Mouse (Mus musculus) heart, embryonic 11.5 days (tissue): Measurements from ENCODE around the gene Zfp385b. TPM values are rescaled to one million over a fixed set of nuclear protein-coding genes. Genes with fewer than 3 reads are reported as not detected.

Source experiments
- ATAC-seq: fragments of 200-750 bp; cut with Nextera tagmentation; replicated peaks from 2 replicates; pipeline ENCODE4 v1.8.0; 2017; ENCODE audit warnings: moderate library complexity; ENCODE audit not compliant: insufficient number of reproducible peaks, low FRiP score, low TSS enrichment
- H3K27ac ChIP-seq: fragments of 300-500 bp; sonication (generic); 2 replicates; pipeline ENCODE4 v1.5.1; 2014; ENCODE audit warnings: mild to moderate bottlenecking, low read depth, low read length
- H3K27me3 ChIP-seq: fragments of 300-500 bp; sonication (generic); 2 replicates; pipeline ENCODE4 v1.6.1; 2014; ENCODE audit warnings: mild to moderate bottlenecking, low read length, mixed read lengths; ENCODE audit not compliant: control insufficient read depth, insufficient read depth
- H3K36me3 ChIP-seq: fragments of 300-500 bp; sonication (generic); 2 replicates; pipeline ENCODE4 v1.6.1; 2014; ENCODE audit warnings: mild to moderate bottlenecking, low read length, moderate library complexity, mixed read lengths; ENCODE audit not compliant: control insufficient read depth, insufficient read depth
- H3K4me1 ChIP-seq: fragments of 300-500 bp; sonication (generic); 2 replicates; pipeline ENCODE4 v1.6.1; 2014; ENCODE audit warnings: low read length; ENCODE audit not compliant: control insufficient read depth, insufficient read depth
- H3K4me2 ChIP-seq: fragments of 300-500 bp; sonication (generic); 2 replicates; pipeline ENCODE4 v1.6.1; 2014; ENCODE audit warnings: mild to moderate bottlenecking, moderate library complexity
- H3K4me3 ChIP-seq: fragments of 300-500 bp; sonication (generic); 2 replicates; pipeline ENCODE4 v1.5.1; 2014; ENCODE audit warnings: low read depth, low read length
- H3K9ac ChIP-seq: fragments of 300-500 bp; sonication (generic); 2 replicates; pipeline ENCODE4 v1.6.1; 2014; ENCODE audit warnings: mild to moderate bottlenecking, low read depth, low read length, moderate library complexity
- H3K9me3 ChIP-seq: fragments of 300-500 bp; sonication (generic); replicated peaks from 2 replicates; pipeline ENCODE4 v1.6.1; 2016; ENCODE audit warnings: low read length; ENCODE audit not compliant: control insufficient read depth
- WGBS: fragments of 180-500 bp; shearing (Covaris S2); extraction: QIAGEN DNeasy Blood & Tissue Kit; methylation state at CpG from one replicate; pipeline ENCODE4 v1.1.7; 2014; ENCODE audit not compliant: insufficient replicate concordance; 5-methylcytosine and 5-hydroxymethylcytosine counted together
- polyA plus RNA-seq: library from polyadenylated mRNA; unstranded; fragments of >200 nt; fragmentation: Nextera tagmentation; extraction: Ambion mirVana; gene quantifications from 2 replicates; pipeline ENCODE4 v1.2.1, GENCODE M21; 2014

Zfp385b gene
- polyA plus RNA-seq, 1 experiment from 2014 or later: 3.8 TPM

DNA sequence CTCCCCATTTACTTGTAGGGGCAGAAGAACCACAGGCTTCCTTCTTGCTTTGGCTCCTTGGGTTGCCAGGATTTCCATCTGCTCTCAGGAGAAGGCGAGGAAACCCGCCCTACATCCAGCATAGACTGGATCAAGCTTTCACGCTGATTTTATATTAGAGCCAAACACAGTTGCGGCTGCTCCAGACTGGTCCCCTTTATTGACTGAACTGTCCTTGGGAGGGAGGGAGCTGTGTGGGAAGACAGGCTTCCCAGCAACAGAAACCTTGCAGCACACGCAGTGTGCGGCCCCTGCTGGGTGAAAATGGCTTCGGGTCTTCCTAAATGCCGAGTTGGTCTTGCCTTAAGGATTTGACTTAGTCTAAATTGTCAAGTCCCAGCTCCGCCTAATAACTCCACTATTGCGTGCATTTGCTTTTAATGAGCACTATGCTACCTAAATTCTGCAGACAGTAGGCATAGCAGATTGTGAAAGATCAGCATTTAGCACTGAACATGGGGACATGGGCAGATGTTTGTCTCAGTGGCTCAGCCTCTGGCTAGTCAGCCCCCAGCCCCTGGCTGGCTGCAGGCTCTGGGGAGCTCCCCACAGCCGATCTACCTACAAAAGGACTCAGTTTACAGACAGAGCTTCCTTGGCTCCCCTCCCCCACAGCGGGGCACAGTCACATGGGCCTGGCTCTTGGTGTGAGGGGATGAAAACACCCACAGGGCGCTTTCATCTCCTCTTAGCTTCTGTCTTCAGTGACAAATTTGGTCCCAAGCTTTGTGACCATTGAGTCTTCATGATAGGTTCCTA, 417.8 kb downstream of the Zfp385b start:
- no peaks in the 10 kb centered on the region for H3K36me3 ChIP-seq
- H3K9me3 ChIP-seq: no peaks in the 10 kb centered on the region
- no peak overlapping the region for H3K27ac ChIP-seq
- H3K4me3 ChIP-seq: peak overlapping the region; percentile 35
- ATAC-seq: no peak
- peaks cover 2% of the 10 kb centered on the region; the same call in 1 of the 2 replicates for H3K27me3 ChIP-seq
- H3K4me1 ChIP-seq: peaks cover 4% of the 10 kb centered on the region; the same call in 1 of the 2 replicates
- WGBS: 4% methylated on average over 13 of the region's 13 CpGs
- peak overlapping the region; percentile 79 for H3K4me2 ChIP-seq
- H3K9ac ChIP-seq: peak overlapping the region; percentile 63; the same call in 1 of the 2 replicates

DNA sequence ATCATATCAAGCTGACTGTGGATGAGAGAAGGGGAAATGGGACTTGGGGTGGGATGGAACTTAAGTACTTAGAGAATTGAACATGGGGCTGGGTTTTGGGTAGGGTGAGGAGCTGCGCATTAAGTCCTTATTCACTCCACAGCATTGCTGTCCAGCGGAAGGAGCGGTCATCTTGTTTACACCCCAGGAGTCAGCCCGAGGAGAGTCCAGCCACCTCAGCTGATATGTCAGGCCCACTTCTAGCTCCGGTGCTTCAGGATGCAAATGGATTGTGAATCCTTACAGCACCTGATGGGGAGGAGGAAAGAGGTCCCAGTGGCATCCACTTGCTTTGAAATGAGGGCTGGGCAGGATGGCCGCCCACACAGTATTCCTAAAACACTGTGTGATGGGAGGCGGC, 425.6 kb downstream of the Zfp385b start:
- Histone ChIP-seq H3K27ac (no peak overlapping the region), H3K4me2 (no peak overlapping the region), H3K36me3 (no peaks in the 10 kb centered on the region), H3K27me3 (no peaks in the 10 kb centered on the region), H3K9me3 (no peaks in the 10 kb centered on the region), H3K9ac (no peak overlapping the region), H3K4me3 (no peak overlapping the region), H3K4me1 (no peaks in the 10 kb centered on the region)
- 86% methylated on average over 7 of the region's 7 CpGs for WGBS
- ATAC-seq: no peak

DNA sequence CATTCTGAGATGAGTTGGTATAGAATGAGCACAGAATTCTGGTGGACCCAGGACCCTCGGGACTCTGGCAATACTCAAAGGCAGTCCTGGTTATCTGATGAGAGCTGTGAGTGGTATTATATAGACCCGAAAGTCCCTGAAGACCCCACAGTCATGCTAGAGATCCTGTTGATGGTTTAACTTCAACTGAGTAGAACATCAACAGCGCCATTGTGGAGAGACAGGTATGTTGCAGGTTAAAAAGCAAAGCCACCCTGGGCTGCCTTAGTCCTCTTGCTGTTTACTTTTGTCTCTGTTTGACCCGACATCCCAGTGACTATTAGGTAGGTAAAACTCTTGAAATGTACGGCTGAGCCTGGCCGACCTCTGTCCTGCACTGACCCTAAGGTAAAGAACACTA, 431.3 kb downstream of the Zfp385b start:
- H3K27me3 ChIP-seq: no peaks in the 10 kb centered on the region
- H3K27ac ChIP-seq: no peak overlapping the region
- no peak overlapping the region for H3K4me3 ChIP-seq
- 77% methylated on average over 6 of the region's 6 CpGs for WGBS
- no peaks in the 10 kb centered on the region for H3K9me3 ChIP-seq
- H3K36me3 ChIP-seq: no peaks in the 10 kb centered on the region
- ATAC-seq: no peak
- no peaks in the 10 kb centered on the region for H3K4me1 ChIP-seq
- no peak overlapping the region for H3K4me2 ChIP-seq
- no peak overlapping the region for H3K9ac ChIP-seq

DNA sequence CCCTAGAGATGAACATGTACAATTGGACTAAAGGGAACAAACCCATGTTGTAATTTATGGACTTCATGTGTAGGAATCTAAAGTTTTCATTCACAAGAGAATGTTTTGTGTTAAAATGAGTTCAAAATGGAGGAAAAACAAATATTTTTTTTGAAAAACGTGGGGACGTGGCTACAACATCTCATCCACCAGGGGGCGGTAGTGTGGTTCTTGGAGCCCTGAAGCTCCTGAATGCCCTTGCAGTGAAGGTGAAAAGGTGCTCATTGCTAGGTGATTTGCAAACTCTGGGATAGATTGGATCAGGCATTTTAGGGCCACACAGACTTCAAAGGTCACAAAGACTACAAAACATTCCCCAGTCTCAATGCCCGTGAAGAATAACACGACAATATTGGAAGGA, 432.9 kb downstream of the Zfp385b start:
- H3K36me3 ChIP-seq: no peaks in the 10 kb centered on the region
- 23% methylated on average over 5 of the region's 5 CpGs for WGBS
- H3K4me3 ChIP-seq: no peak overlapping the region
- no peaks in the 10 kb centered on the region for H3K9me3 ChIP-seq
- H3K27me3 ChIP-seq: no peaks in the 10 kb centered on the region
- no peak overlapping the region for H3K4me2 ChIP-seq
- no peaks in the 10 kb centered on the region for H3K4me1 ChIP-seq
- H3K27ac ChIP-seq: no peak overlapping the region
- H3K9ac ChIP-seq: no peak overlapping the region
- no peak for ATAC-seq

DNA sequence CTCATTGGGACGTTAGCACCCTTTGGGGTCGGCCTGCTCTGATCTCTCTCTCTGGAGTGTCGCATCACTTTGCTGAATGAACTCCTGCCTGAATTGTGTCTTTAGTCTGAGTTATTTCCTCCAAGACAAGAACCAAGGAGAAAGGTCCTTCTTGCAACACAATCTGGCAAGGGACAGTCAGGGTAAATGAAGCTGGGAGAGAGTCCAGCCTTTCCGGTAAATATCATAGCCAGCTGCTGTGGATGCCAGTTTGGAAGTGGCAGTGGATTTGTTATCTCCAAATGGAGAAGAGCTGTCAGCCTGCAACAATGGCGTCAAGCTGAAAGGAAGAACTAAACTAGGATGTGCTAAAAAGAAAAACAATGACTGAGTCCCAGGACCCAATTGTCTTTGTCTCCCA, 436.7 kb downstream of the Zfp385b start:
- H3K9me3 ChIP-seq: no peaks in the 10 kb centered on the region
- H3K27ac ChIP-seq: no peak overlapping the region
- WGBS: 55% methylated on average over 5 of the region's 5 CpGs
- no peaks in the 10 kb centered on the region for H3K27me3 ChIP-seq
- H3K4me1 ChIP-seq: no peaks in the 10 kb centered on the region
- no peak overlapping the region for H3K4me2 ChIP-seq
- no peak overlapping the region for H3K9ac ChIP-seq
- ATAC-seq: no peak
- no peaks in the 10 kb centered on the region for H3K36me3 ChIP-seq
- H3K4me3 ChIP-seq: no peak overlapping the region

DNA sequence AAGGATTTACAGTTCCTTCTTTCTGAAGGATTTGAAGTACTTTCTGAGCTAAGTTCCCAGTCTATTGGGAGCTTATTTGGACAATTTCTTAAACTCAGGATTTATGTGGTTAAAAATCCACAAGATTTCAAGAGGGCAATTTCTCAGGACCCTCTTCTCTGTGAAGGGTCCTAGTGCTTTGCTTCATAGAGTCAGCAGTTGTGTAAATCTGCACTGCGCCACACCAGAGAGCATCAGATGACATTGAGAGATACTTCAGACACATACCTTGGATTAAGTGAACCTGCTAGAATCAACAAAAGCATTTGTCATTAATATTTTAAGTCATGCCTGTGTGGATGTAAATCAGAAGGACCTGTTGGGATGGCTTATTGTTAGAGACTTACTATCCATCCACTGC, 439.5 kb downstream of the Zfp385b start:
- H3K27me3 ChIP-seq: no peaks in the 10 kb centered on the region
- H3K4me2 ChIP-seq: no peak overlapping the region
- ATAC-seq: no peak
- H3K4me3 ChIP-seq: no peak overlapping the region
- no peaks in the 10 kb centered on the region for H3K4me1 ChIP-seq
- WGBS: 85% methylated on average over 1 of the region's 1 CpGs
- H3K9me3 ChIP-seq: no peaks in the 10 kb centered on the region
- no peak overlapping the region for H3K27ac ChIP-seq
- no peak overlapping the region for H3K9ac ChIP-seq
- H3K36me3 ChIP-seq: no peaks in the 10 kb centered on the region

DNA sequence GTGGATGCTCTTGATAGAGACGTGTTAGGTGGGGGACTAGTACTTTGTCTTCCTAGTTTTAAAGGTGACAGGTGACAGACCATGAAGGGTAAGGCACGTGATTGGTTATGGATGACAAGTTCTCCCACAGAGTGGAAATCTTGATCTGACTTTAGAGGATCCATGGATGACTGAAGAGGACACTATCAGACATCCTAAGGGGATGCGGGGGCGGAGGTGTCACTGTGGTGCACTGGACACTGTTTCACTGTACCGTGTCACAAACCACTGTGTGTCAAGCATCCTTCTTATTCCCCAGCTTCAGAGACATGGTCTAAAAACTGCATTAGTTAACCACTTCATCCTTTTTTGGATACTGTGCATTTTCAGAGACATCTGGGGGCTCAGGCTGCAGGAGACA, 440.1 kb downstream of the Zfp385b start:
- WGBS: 77% methylated on average over 5 of the region's 5 CpGs
- Histone ChIP-seq H3K9ac (no peak overlapping the region), H3K4me1 (no peaks in the 10 kb centered on the region), H3K27me3 (no peaks in the 10 kb centered on the region), H3K4me2 (no peak overlapping the region), H3K27ac (no peak overlapping the region), H3K4me3 (no peak overlapping the region), H3K36me3 (no peaks in the 10 kb centered on the region), H3K9me3 (no peaks in the 10 kb centered on the region)
- no peak for ATAC-seq

DNA sequence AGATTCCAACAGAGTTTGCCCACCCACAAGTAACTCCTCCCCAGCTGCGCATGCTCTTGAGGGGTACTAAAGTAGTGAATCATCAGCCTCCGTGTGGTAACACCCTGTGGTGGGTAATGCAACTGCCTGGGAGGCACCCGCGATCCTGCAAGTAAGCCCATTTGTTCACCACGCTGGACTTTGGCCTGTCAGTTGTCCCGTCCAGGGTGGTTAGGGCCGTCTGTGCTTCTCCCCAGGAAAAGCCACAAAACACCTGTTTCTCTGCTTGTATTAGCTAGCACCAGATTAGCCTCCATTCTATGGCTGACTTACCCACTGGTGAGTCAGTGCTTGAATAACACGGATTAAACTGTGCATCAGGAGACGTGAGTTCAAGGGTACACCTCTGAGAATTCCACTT, 442.6 kb downstream of the Zfp385b start:
- Histone ChIP-seq H3K9ac (no peak overlapping the region), H3K27ac (no peak overlapping the region), H3K4me3 (no peak overlapping the region), H3K4me1 (no peaks in the 10 kb centered on the region), H3K9me3 (no peaks in the 10 kb centered on the region), H3K36me3 (no peaks in the 10 kb centered on the region), H3K4me2 (no peak overlapping the region), H3K27me3 (no peaks in the 10 kb centered on the region)
- 66% methylated on average over 9 of the region's 9 CpGs for WGBS
- ATAC-seq: no peak

DNA sequence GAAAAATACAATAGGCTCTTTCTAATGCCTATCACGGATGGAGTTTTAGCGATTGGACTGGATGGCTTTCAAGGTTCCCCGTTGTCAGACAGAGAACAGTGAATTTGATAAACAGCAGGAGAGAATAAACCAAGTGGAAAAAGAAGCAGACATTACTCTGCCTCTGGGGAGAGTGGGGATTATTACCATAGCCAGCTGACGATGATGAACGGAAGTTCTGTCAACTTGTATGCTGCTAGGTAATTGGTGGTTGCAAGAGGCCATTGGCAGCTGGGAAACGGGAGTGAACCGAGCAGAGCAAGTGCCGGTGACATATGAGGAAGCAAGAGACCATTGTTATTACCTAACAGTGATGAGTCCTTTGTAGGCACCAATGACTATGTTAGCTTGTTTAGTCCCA, 444.3 kb downstream of the Zfp385b start:
- no peak overlapping the region for H3K4me3 ChIP-seq
- 72% methylated on average over 8 of the region's 8 CpGs for WGBS
- H3K4me1 ChIP-seq: no peaks in the 10 kb centered on the region
- H3K4me2 ChIP-seq: no peak overlapping the region
- no peaks in the 10 kb centered on the region for H3K27me3 ChIP-seq
- no peaks in the 10 kb centered on the region for H3K36me3 ChIP-seq
- no peaks in the 10 kb centered on the region for H3K9me3 ChIP-seq
- H3K27ac ChIP-seq: no peak overlapping the region
- no peak overlapping the region for H3K9ac ChIP-seq
- ATAC-seq: no peak
